Comparison of ENCODE assay signal across 23 mouse cellular contexts in genomic region chr10:70359834-70360233, GRCm38 (mm10).
A peak's percentile ranks its signal among the peaks of the same experiment; 100 is the strongest.
DNase-seq lines count a peak whose midpoint lies in the region; ATAC-seq and TF ChIP-seq lines count a peak whose summit lies in the region.
"Had no signal": no experiment of that assay in that cellular context is flagged by ENCODE, and none has a peak within 500 bp of the region (broad histone marks: within the 10 kb centered on the region; RNA-seq: fewer than 3 reads in every experiment).

No protein-coding gene starts in this region.

- H3K4me2 ChIP-seq in intestine, embryonic 14.5 days (ENCODE audit: low read length), result no peak overlapping the region
- H3K4me2 ChIP-seq in intestine, postnatal 0 days (replicated peaks; ENCODE audit: low read depth), result no peak overlapping the region
- no peak overlapping the region for H3K4me2 ChIP-seq in liver, embryonic 12.5 days
- H3K4me2 ChIP-seq in midbrain, postnatal 0 days (ENCODE audit: low read depth, low read length, poor library complexity, severe bottlenecking), result no peak overlapping the region
- H3K4me2 ChIP-seq: hindbrain, embryonic 14.5 days; liver, embryonic 13.5 days; lung, embryonic 15.5 days; neural tube, embryonic 15.5 days had no signal

- no peak for TF ChIP-seq CTCF in intestine, postnatal 0 days (IDR thresholded peaks at IDR 0.05; ENCODE audit: low read depth)
- TF ChIP-seq CTCF in liver, adult 2 months (IDR thresholded peaks at IDR 0.05; ENCODE audit: low read depth, low read length), result no peak
- TF ChIP-seq CTCF in midbrain, postnatal 0 days (IDR thresholded peaks at IDR 0.05), result no peak

- no peak overlapping the region for H3K9ac ChIP-seq in intestine, embryonic 14.5 days (ENCODE audit: low read length)
- no peak overlapping the region for H3K9ac ChIP-seq in intestine, postnatal 0 days (ENCODE audit: low read depth, low read length)
- no peak overlapping the region for H3K9ac ChIP-seq in liver, adult 2 months (ENCODE audit: low read depth, low read length)
- H3K9ac ChIP-seq in liver, embryonic 12.5 days, result no peak overlapping the region
- no peak overlapping the region for H3K9ac ChIP-seq in midbrain, postnatal 0 days (replicated peaks; ENCODE audit: low read length, poor library complexity, severe bottlenecking)
- H3K9ac ChIP-seq: hindbrain, embryonic 14.5 days; liver, embryonic 13.5 days; lung, embryonic 15.5 days; neural tube, embryonic 15.5 days had no signal

- TF ChIP-seq POLR2A in liver, adult 2 months (IDR thresholded peaks at IDR 0.05; ENCODE audit: extremely low read depth, insufficient read depth, low read length), result no peak

- H3K79me2 ChIP-seq in liver, adult 2 months (ENCODE audit: control insufficient read depth, insufficient read depth, low read length), result no peaks in the 10 kb centered on the region

- peak; percentile 59 for DNase-seq in intestine, embryonic 14.5 days (ENCODE audit: low spot score)
- DNase-seq in liver, adult 2 months (ENCODE audit: extremely low read depth, low read depth, low spot score), result peak; percentile 4
- peak; percentile 87 for DNase-seq in R1 (ENCODE audit: low read depth, low spot score)
- DNase-seq in layer of hippocampus, adult 18-20 months (ENCODE audit: low spot score in 2 of 2), result no peak
- DNase-seq in midbrain, postnatal 0 days (ENCODE audit: low spot score), result no peak
- DNase-seq: adrenal gland, postnatal 14 days; cerebellum, adult 11 months; cerebellum, postnatal 10 days; embryo, embryonic 11 days; liver, embryonic 13.5 days; right cerebral cortex, postnatal 25 days; thymus, postnatal 36 days had no signal

- peaks cover 5% of the 10 kb centered on the region; the same call in 1 of the 2 replicates for H3K4me1 ChIP-seq in intestine, embryonic 14.5 days (replicated peaks; ENCODE audit: control insufficient read depth, insufficient read depth, low read length)
- H3K4me1 ChIP-seq in intestine, postnatal 0 days (replicated peaks; ENCODE audit: control insufficient read depth, insufficient read depth, low read length), result no peaks in the 10 kb centered on the region
- H3K4me1 ChIP-seq in liver, adult 2 months (ENCODE audit: control insufficient read depth, insufficient read depth, low read length), result no peaks in the 10 kb centered on the region
- no peaks in the 10 kb centered on the region for H3K4me1 ChIP-seq in liver, embryonic 12.5 days
- H3K4me1 ChIP-seq in midbrain, postnatal 0 days (ENCODE audit: insufficient read depth, low read length), result no peaks in the 10 kb centered on the region
- H3K4me1 ChIP-seq: heart, embryonic 10.5 days; liver, embryonic 13.5 days; midbrain, embryonic 10.5 days; neural tube, embryonic 15.5 days had no signal

- no peaks in the 10 kb centered on the region for H3K27me3 ChIP-seq in intestine, embryonic 14.5 days (replicated peaks; ENCODE audit: control insufficient read depth, insufficient read depth, low read length)
- H3K27me3 ChIP-seq in intestine, postnatal 0 days (replicated peaks; ENCODE audit: control insufficient read depth, insufficient read depth, low read length), result no peaks in the 10 kb centered on the region
- H3K27me3 ChIP-seq in liver, adult 2 months (ENCODE audit: control insufficient read depth, insufficient read depth, low read length), result no peaks in the 10 kb centered on the region
- H3K27me3 ChIP-seq in liver, embryonic 12.5 days (replicated peaks), result no peaks in the 10 kb centered on the region
- no peaks in the 10 kb centered on the region for H3K27me3 ChIP-seq in midbrain, postnatal 0 days (ENCODE audit: insufficient read depth, low read length)
- H3K27me3 ChIP-seq: liver, embryonic 13.5 days; lung, embryonic 15.5 days; neural tube, embryonic 15.5 days; Patski had no signal

- H3K9me3 ChIP-seq in intestine, embryonic 14.5 days (ENCODE audit: control insufficient read depth, low read length), result no peaks in the 10 kb centered on the region
- H3K9me3 ChIP-seq in intestine, postnatal 0 days (ENCODE audit: control insufficient read depth), result no peaks in the 10 kb centered on the region
- no peaks in the 10 kb centered on the region for H3K9me3 ChIP-seq in liver, embryonic 12.5 days (replicated peaks)
- H3K9me3 ChIP-seq in midbrain, postnatal 0 days (ENCODE audit: low read length), result no peaks in the 10 kb centered on the region
- H3K9me3 ChIP-seq: heart, embryonic 10.5 days; liver, embryonic 13.5 days; lung, embryonic 15.5 days; midbrain, embryonic 10.5 days; neural tube, embryonic 15.5 days had no signal

- H3K27ac ChIP-seq in intestine, embryonic 14.5 days (ENCODE audit: low read depth), result peak overlapping the region; percentile 69; the same call in 1 of the 2 replicates
- H3K27ac ChIP-seq in intestine, postnatal 0 days (ENCODE audit: low read depth, low read length), result no peak overlapping the region
- no peak overlapping the region for H3K27ac ChIP-seq in liver, adult 2 months (replicated peaks; ENCODE audit: insufficient read depth, low read depth, low read length)
- H3K27ac ChIP-seq in liver, embryonic 12.5 days, result no peak overlapping the region
- no peak overlapping the region for H3K27ac ChIP-seq in midbrain, postnatal 0 days (ENCODE audit: low read depth, low read length)
- H3K27ac ChIP-seq: heart, embryonic 10.5 days; hindbrain, embryonic 14.5 days; liver, embryonic 13.5 days; lung, embryonic 15.5 days; macrophage; midbrain, embryonic 10.5 days; neural tube, embryonic 15.5 days had no signal

- H3K4me3 ChIP-seq in intestine, embryonic 14.5 days (ENCODE audit: low read depth, low read length), result no peak overlapping the region
- no peak overlapping the region for H3K4me3 ChIP-seq in intestine, postnatal 0 days (ENCODE audit: low read depth, low read length)
- no peak overlapping the region for H3K4me3 ChIP-seq in liver, adult 2 months (ENCODE audit: insufficient read depth, low read depth, low read length)
- H3K4me3 ChIP-seq in liver, embryonic 12.5 days, result no peak overlapping the region
- no peak overlapping the region for H3K4me3 ChIP-seq in midbrain, postnatal 0 days (ENCODE audit: low read depth, low read length)
- H3K4me3 ChIP-seq: heart, embryonic 10.5 days; liver, embryonic 13.5 days; lung, embryonic 15.5 days; midbrain, embryonic 10.5 days; neural tube, embryonic 15.5 days had no signal

- H3K36me3 ChIP-seq in intestine, embryonic 14.5 days (ENCODE audit: control insufficient read depth, insufficient read depth, low read length), result no peaks in the 10 kb centered on the region
- H3K36me3 ChIP-seq in intestine, postnatal 0 days (ENCODE audit: control insufficient read depth, insufficient read depth), result no peaks in the 10 kb centered on the region
- no peaks in the 10 kb centered on the region for H3K36me3 ChIP-seq in liver, adult 2 months (ENCODE audit: control insufficient read depth, insufficient read depth, low read length)
- H3K36me3 ChIP-seq in liver, embryonic 12.5 days, result no peaks in the 10 kb centered on the region
- H3K36me3 ChIP-seq in midbrain, postnatal 0 days (ENCODE audit: insufficient read depth, low read length), result no peaks in the 10 kb centered on the region
- H3K36me3 ChIP-seq: heart, embryonic 10.5 days; liver, embryonic 13.5 days; lung, embryonic 15.5 days; midbrain, embryonic 10.5 days; neural tube, embryonic 15.5 days had no signal

- ATAC-seq in intestine, embryonic 14.5 days (replicated peaks; ENCODE audit: low FRiP score, low TSS enrichment, low read depth), result no peak; the same call in 1 of the 2 replicates
- no peak for ATAC-seq in intestine, postnatal 0 days
- ATAC-seq in liver, embryonic 12.5 days, result no peak
- ATAC-seq in midbrain, postnatal 0 days (ENCODE audit: low FRiP score), result no peak
- ATAC-seq: activated CD4-positive, CD25-positive, alpha-beta regulatory T cell, adult 4 months; forebrain, embryonic 16.5 days; Patski had no signal

- WGBS in intestine, embryonic 14.5 days, result 28% methylated on average over 7 of the region's 7 CpGs
- WGBS in intestine, postnatal 0 days, result 43% methylated on average over 7 of the region's 7 CpGs
- WGBS in liver, adult 2 months, result 61% methylated on average over 7 of the region's 7 CpGs
- WGBS in liver, embryonic 12.5 days (ENCODE audit: insufficient replicate concordance), result 63% methylated on average over 7 of the region's 7 CpGs
- 81% methylated on average over 7 of the region's 7 CpGs for WGBS in midbrain, postnatal 0 days

Comparison
In these comparisons a context has a peak if more than half of its experiments do, and no peak if none do; other contexts are left out.
1. DNase-seq: peak in intestine, embryonic 14.5 days (single experiment), liver, adult 2 months (single experiment) and R1 (single experiment); none in layer of hippocampus, adult 18-20 months (0 of 2) and midbrain, postnatal 0 days (single experiment).